Mouse (Mus musculus) stomach, embryonic 16.5 days (tissue): ENCODE results near the gene Ncan. TPM values are rescaled to one million over a fixed set of nuclear protein-coding genes. Genes with fewer than 3 reads are reported as not detected.

ENCODE experiments used
- ATAC-seq: fragments of 200-750 bp; cut with Nextera tagmentation; 2 replicates; pipeline ENCODE4 v1.8.0; 2017; ENCODE audit warnings: moderate number of reproducible peaks, moderate TSS enrichment; ENCODE audit not compliant: insufficient read depth, low FRiP score
- H3K27ac ChIP-seq: fragments of 300-500 bp; sonication (generic); 2 replicates; pipeline ENCODE4 v1.5.1; 2014; ENCODE audit warnings: low read length
- H3K27me3 ChIP-seq: fragments of 300-500 bp; sonication (generic); 2 replicates; pipeline ENCODE4 v1.6.1; 2014; ENCODE audit warnings: low read length, control low read depth, mixed read lengths; ENCODE audit not compliant: control insufficient read depth, insufficient read depth
- H3K36me3 ChIP-seq: fragments of 300-500 bp; sonication (generic); 2 replicates; pipeline ENCODE4 v1.6.1; 2014; ENCODE audit warnings: low read length; ENCODE audit not compliant: control insufficient read depth, insufficient read depth
- H3K4me1 ChIP-seq: fragments of 300-500 bp; sonication (generic); 2 replicates; pipeline ENCODE4 v1.6.1; 2014; ENCODE audit warnings: low read length, control low read depth, mixed read lengths; ENCODE audit not compliant: control insufficient read depth, insufficient read depth
- H3K4me2 ChIP-seq: fragments of 300-500 bp; sonication (generic); 2 replicates; pipeline ENCODE4 v1.6.1; 2014; ENCODE audit warnings: low read depth, low read length, mixed read lengths
- H3K4me3 ChIP-seq: fragments of 300-500 bp; sonication (generic); replicated peaks from 2 replicates; pipeline ENCODE4 v1.5.1; 2014; ENCODE audit warnings: mild to moderate bottlenecking, low read length
- H3K9ac ChIP-seq: fragments of 300-500 bp; sonication (generic); 2 replicates; pipeline ENCODE4 v1.6.1; 2014; ENCODE audit warnings: low read length
- H3K9me3 ChIP-seq: fragments of 300-500 bp; sonication (generic); replicated peaks from 2 replicates; pipeline ENCODE4 v1.6.1; 2016; ENCODE audit warnings: low read length, control low read depth; ENCODE audit not compliant: control insufficient read depth
- WGBS: fragments of 180-500 bp; shearing (Covaris S2); extraction: QIAGEN DNeasy Blood & Tissue Kit; methylation state at CpG from one replicate; pipeline ENCODE4 v1.1.7; 2014; 5-methylcytosine and 5-hydroxymethylcytosine counted together
- polyA plus RNA-seq: library from polyadenylated mRNA; unstranded; fragments of >200 nt; fragmentation: Nextera tagmentation; extraction: Ambion mirVana; gene quantifications from 2 replicates; pipeline ENCODE4 v1.2.1, GENCODE M21; 2015

The Ncan gene
- polyA plus RNA-seq, 1 experiment from 2014 or later = 0.96 TPM

- no peak overlapping the region for H3K9ac ChIP-seq
- 87% methylated on average over 5 of the region's 5 CpGs for WGBS
- ATAC-seq = no peak
- H3K4me3 ChIP-seq = no peak overlapping the region
- H3K27me3 ChIP-seq = no peaks in the 10 kb centered on the region
- peaks cover 8% of the 10 kb centered on the region; the same call in 1 of the 2 replicates for H3K4me1 ChIP-seq
- H3K36me3 ChIP-seq = no peaks in the 10 kb centered on the region; the same call in 1 of the 2 replicates
- no peak overlapping the region for H3K27ac ChIP-seq
- H3K9me3 ChIP-seq = no peaks in the 10 kb centered on the region
- no peak overlapping the region for H3K4me2 ChIP-seq
Observed at GRCm38 (mm10) chr8:70134086-70134485, 13.4 kb upstream of the Ncan start.

- 1% methylated on average over 37 of the region's 37 CpGs for WGBS
- peak; percentile 85 for ATAC-seq
- H3K27ac ChIP-seq = 0 out of 2 replicates have a peak within 1 kb of the TSS, but pooled peaks have one; percentile 19
Observed at GRCm38 (mm10) chr8:70131166-70131883, 10.7 kb upstream of the Ncan start, which contains the start of gene Nr2c2ap. Nr2c2ap (plus strand) TSS chr8:70131333.

GRCm38 (mm10) chr8:70130066-70130465, 9.4 kb upstream of the Ncan start:
- no peaks in the 10 kb centered on the region for H3K9me3 ChIP-seq
- H3K9ac ChIP-seq = no peak overlapping the region
- H3K27ac ChIP-seq = no peak overlapping the region
- no peak overlapping the region for H3K4me2 ChIP-seq
- H3K4me3 ChIP-seq = no peak overlapping the region
- H3K4me1 ChIP-seq = no peaks in the 10 kb centered on the region
- no peaks in the 10 kb centered on the region; the same call in 1 of the 2 replicates for H3K36me3 ChIP-seq
- no peak for ATAC-seq
- H3K27me3 ChIP-seq = no peaks in the 10 kb centered on the region
- 82% methylated on average over 3 of the region's 3 CpGs for WGBS

More at GRCm38 (mm10) chr8:70131166-70131883, 10.7 kb upstream of the Ncan start, which contains the start of gene Nr2c2ap:
- H3K4me1 ChIP-seq = no peaks in the 10 kb centered on the region
- no peaks in the 10 kb centered on the region for H3K27me3 ChIP-seq
- no peaks in the 10 kb centered on the region; the same call in 1 of the 2 replicates for H3K36me3 ChIP-seq
- peak within 1 kb of the TSS; percentile 87 for H3K9ac ChIP-seq
- no peaks in the 10 kb centered on the region for H3K9me3 ChIP-seq
- peak within 1 kb of the TSS; percentile 69 for H3K4me2 ChIP-seq
- peak within 1 kb of the TSS; percentile 82 for H3K4me3 ChIP-seq

GRCm38 (mm10) chr8:70129309-70129952, 8.8 kb upstream of the Ncan start:
- ATAC-seq = no peak
- no peaks in the 10 kb centered on the region; the same call in 1 of the 2 replicates for H3K36me3 ChIP-seq
- no peaks in the 10 kb centered on the region for H3K27me3 ChIP-seq
- no peaks in the 10 kb centered on the region for H3K9me3 ChIP-seq
- WGBS = 62% methylated on average over 9 of the region's 9 CpGs
- 0 out of 2 replicates have a peak overlapping the region, but pooled peaks have one; percentile 15 for H3K27ac ChIP-seq
- no peaks in the 10 kb centered on the region for H3K4me1 ChIP-seq
- H3K4me3 ChIP-seq = no peak overlapping the region
- no peak overlapping the region for H3K9ac ChIP-seq
- H3K4me2 ChIP-seq = no peak overlapping the region

- no peak overlapping the region for H3K9ac ChIP-seq
- H3K4me2 ChIP-seq = no peak overlapping the region
- 66% methylated on average over 3 of the region's 3 CpGs for WGBS
- no peaks in the 10 kb centered on the region for H3K9me3 ChIP-seq
- no peak overlapping the region for H3K4me3 ChIP-seq
- no peak for ATAC-seq
- H3K27ac ChIP-seq = no peak overlapping the region
- H3K36me3 ChIP-seq = no peaks in the 10 kb centered on the region
- H3K4me1 ChIP-seq = no peaks in the 10 kb centered on the region
- no peaks in the 10 kb centered on the region for H3K27me3 ChIP-seq
Observed at GRCm38 (mm10) chr8:70128435-70128834, 7.8 kb upstream of the Ncan start.

- WGBS = 63% methylated on average over 8 of the region's 8 CpGs
- 0 out of 2 replicates have a peak, but pooled peaks cover 4% of the 10 kb centered on the region for H3K4me1 ChIP-seq
- H3K36me3 ChIP-seq = no peaks in the 10 kb centered on the region
- H3K4me3 ChIP-seq = no peak overlapping the region
- no peaks in the 10 kb centered on the region for H3K9me3 ChIP-seq
- no peak for ATAC-seq
- H3K27ac ChIP-seq = no peak overlapping the region
- H3K9ac ChIP-seq = no peak overlapping the region
- no peak overlapping the region for H3K4me2 ChIP-seq
- H3K27me3 ChIP-seq = peaks cover 10% of the 10 kb centered on the region
Observed at GRCm38 (mm10) chr8:70124992-70125391, 4.3 kb upstream of the Ncan start.

- Histone ChIP-seq H3K9ac (no peak overlapping the region), H3K4me3 (no peak overlapping the region), H3K27ac (no peak overlapping the region), H3K4me1 (0 out of 2 replicates have a peak, but pooled peaks cover 4% of the 10 kb centered on the region), H3K9me3 (no peaks in the 10 kb centered on the region), H3K27me3 (peaks cover 30% of the 10 kb centered on the region), H3K4me2 (no peak overlapping the region), H3K36me3 (no peaks in the 10 kb centered on the region)
- 55% methylated on average over 2 of the region's 2 CpGs for WGBS
- ATAC-seq = no peak
Observed at GRCm38 (mm10) chr8:70122863-70123262, 2.2 kb upstream of the Ncan start.

GRCm38 (mm10) chr8:70118726-70119700, 1.7 kb downstream of the Ncan start:
- no peaks in the 10 kb centered on the region for H3K36me3 ChIP-seq
- no peak for ATAC-seq

More at GRCm38 (mm10) chr8:70118726-70119700, 1.7 kb downstream of the Ncan start:
- Histone ChIP-seq H3K4me2 (no peak overlapping the region), H3K27me3 (peaks cover 42% of the 10 kb centered on the region), H3K9ac (no peak overlapping the region), H3K4me1 (0 out of 2 replicates have a peak, but pooled peaks cover 4% of the 10 kb centered on the region), H3K9me3 (no peaks in the 10 kb centered on the region), H3K27ac (no peak overlapping the region), H3K4me3 (no peak overlapping the region)
- WGBS = 16% methylated on average over 17 of the region's 17 CpGs
